Mouse (Mus musculus) neural tube, embryonic 11.5 days (tissue): Measurements from ENCODE around the gene Nagpa. TPM values are rescaled to one million over a fixed set of nuclear protein-coding genes. Genes with fewer than 3 reads are reported as not detected.

Experiments used
- ATAC-seq: fragments of 200-750 bp; cut with Nextera tagmentation; 2 replicates; pipeline ENCODE4 v1.8.0; 2017; ENCODE audit warnings: moderate number of reproducible peaks, mild to moderate bottlenecking, moderate TSS enrichment, moderate library complexity; ENCODE audit not compliant: insufficient read depth, low FRiP score, low TSS enrichment
- DNase-seq: peaks from one replicate; pipeline ENCODE4 v3.0.0-alpha.2; 2015; ENCODE audit warnings: low spot score
- H3K27ac ChIP-seq: fragments of 300-500 bp; sonication (generic); 2 replicates; pipeline ENCODE4 v1.5.1; 2014; ENCODE audit warnings: low read depth, mild to moderate bottlenecking, low read length
- H3K27me3 ChIP-seq: fragments of 300-500 bp; sonication (generic); 2 replicates; pipeline ENCODE4 v1.6.1; 2014; ENCODE audit warnings: mild to moderate bottlenecking, low read length, mixed read lengths; ENCODE audit not compliant: control insufficient read depth, insufficient read depth
- H3K36me3 ChIP-seq: fragments of 300-500 bp; sonication (generic); 2 replicates; pipeline ENCODE4 v1.6.1; 2014; ENCODE audit warnings: mild to moderate bottlenecking, low read length, moderate library complexity, mixed read lengths; ENCODE audit not compliant: control insufficient read depth, insufficient read depth
- H3K4me1 ChIP-seq: fragments of 300-500 bp; sonication (generic); 2 replicates; pipeline ENCODE4 v1.6.1; 2014; ENCODE audit warnings: low read length, mixed read lengths; ENCODE audit not compliant: control insufficient read depth, insufficient read depth
- H3K4me2 ChIP-seq: fragments of 300-500 bp; sonication (generic); 2 replicates; pipeline ENCODE4 v1.6.1; 2014; ENCODE audit warnings: low read depth, mild to moderate bottlenecking, moderate library complexity
- H3K4me3 ChIP-seq: fragments of 300-500 bp; sonication (generic); 2 replicates; pipeline ENCODE4 v1.5.1; 2014; ENCODE audit warnings: low read depth, low read length
- H3K9ac ChIP-seq: fragments of 300-500 bp; sonication (generic); 2 replicates; pipeline ENCODE4 v1.6.1; 2014; ENCODE audit warnings: mild to moderate bottlenecking, low read length
- H3K9me3 ChIP-seq: fragments of 300-500 bp; sonication (generic); 2 replicates; pipeline ENCODE4 v1.6.1; 2016; ENCODE audit warnings: low read length; ENCODE audit not compliant: control insufficient read depth
- WGBS: fragments of 180-500 bp; shearing (Covaris S2); extraction: QIAGEN DNeasy Blood & Tissue Kit; methylation state at CpG from one replicate; pipeline ENCODE4 v1.1.7; 2014; 5-methylcytosine and 5-hydroxymethylcytosine counted together
- microRNA-seq: library from miRNA; unstranded; fragments of <30 nt; microRNA quantifications from one replicate; pipeline ENCODE4, GENCODE M21; 2016
- polyA plus RNA-seq: library from polyadenylated mRNA; unstranded; fragments of >200 nt; fragmentation: Nextera tagmentation; extraction: Ambion mirVana; gene quantifications from 2 replicates; pipeline ENCODE4 v1.2.1, GENCODE M21; 2014

Gene Nagpa
- polyA plus RNA-seq, 1 experiment from 2014 or later, result 16.9 TPM

DNA sequence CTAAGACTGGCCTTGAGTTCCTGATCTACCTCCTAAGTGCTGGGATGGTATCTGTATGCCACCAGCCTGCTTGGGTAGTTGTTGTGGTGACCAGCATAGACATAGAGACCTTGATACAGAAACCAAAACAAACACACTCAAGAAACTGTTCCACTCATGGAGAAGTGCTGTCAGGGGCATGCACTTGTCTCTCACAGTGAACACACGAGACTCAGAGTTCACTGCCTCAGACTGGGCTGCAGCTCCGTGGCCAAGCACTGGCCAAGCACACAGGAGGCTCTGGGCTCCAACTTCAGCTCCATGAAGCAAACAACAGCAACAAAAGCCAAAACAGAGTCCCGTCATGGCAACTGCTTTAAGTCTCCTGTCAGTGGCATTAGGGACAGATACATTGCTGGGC is 48.8 kb downstream of the Nagpa start:
- Histone ChIP-seq H3K36me3 (no peaks in the 10 kb centered on the region), H3K27me3 (no peaks in the 10 kb centered on the region), H3K4me2 (no peak overlapping the region), H3K4me1 (no peaks in the 10 kb centered on the region), H3K9ac (no peak overlapping the region), H3K9me3 (no peaks in the 10 kb centered on the region), H3K27ac (no peak overlapping the region), H3K4me3 (no peak overlapping the region)
- WGBS, result 70% methylated on average over 3 of the region's 3 CpGs
- ATAC-seq (no peak), DNase-seq (no peak)

DNA sequence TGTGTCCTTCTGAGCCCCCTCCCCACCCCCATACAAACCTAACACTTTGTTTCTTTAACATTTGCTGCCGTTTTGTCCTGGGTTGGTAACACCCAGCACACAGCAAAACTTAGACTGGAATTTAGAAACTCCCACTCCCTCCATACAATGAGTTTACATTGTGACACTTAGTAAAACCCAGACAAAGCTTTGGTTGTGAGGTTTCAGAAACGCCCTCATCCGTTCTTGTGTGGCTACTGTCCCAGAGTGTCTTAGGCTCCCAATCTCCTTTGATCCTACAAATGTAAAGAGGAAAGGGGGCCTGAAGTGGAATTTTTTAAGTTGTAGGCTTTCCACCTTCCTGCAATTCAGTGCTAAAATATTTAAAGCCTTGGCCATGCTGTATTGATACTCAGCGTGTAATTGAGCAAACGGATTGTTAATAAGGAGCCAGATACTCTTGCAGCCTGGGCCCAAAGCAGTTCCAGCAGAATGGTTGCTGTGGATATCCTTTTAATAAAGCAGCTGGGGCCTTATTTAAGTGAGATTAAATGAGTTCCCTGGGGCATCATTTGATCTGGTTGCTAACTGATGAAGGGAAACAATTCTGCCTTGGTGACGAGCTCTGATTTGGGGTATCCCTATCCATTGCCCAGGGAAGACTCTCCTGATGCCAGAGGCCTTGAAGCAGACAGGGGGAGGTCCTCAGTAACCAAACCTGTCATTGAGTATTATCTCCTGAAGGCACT is 50.3 kb downstream of the Nagpa start:
- Histone ChIP-seq H3K9ac (no peak overlapping the region), H3K27me3 (no peaks in the 10 kb centered on the region), H3K4me2 (no peak overlapping the region), H3K9me3 (no peaks in the 10 kb centered on the region), H3K27ac (0 out of 2 replicates have a peak overlapping the region, but pooled peaks have one; percentile 47), H3K4me1 (no peaks in the 10 kb centered on the region), H3K4me3 (no peak overlapping the region), H3K36me3 (no peaks in the 10 kb centered on the region)
- DNase-seq (no peak), ATAC-seq (peak; percentile 38; the same call in 1 of the 2 replicates)
- 52% methylated on average over 6 of the region's 6 CpGs for whole genome bisulfite sequencing

DNA sequence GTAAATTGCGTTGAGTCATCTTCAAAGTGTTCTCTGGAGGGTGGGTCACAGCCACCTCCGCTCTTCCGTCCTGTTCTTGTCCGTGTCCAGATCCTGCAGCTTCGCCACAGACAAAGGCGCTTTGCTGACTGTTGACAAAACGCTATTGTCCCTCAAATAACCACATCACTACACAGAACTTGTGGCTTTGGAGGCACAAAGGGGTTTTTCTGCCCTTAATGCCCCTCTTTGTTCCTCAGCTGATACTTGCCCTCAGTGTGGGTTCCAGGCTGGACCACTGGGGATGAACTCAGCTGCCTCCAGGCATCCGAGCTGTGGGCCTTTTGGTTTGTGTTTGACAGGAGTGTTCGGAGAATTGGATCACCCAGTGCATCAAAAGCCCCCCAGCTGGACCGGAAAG is 53.3 kb downstream of the Nagpa start:
- Histone ChIP-seq H3K27ac (no peak overlapping the region), H3K4me2 (no peak overlapping the region), H3K4me3 (no peak overlapping the region), H3K27me3 (peaks cover 3% of the 10 kb centered on the region; the same call in 1 of the 2 replicates), H3K36me3 (no peaks in the 10 kb centered on the region), H3K9me3 (no peaks in the 10 kb centered on the region), H3K9ac (no peak overlapping the region), H3K4me1 (0 out of 2 replicates have a peak, but pooled peaks cover 4% of the 10 kb centered on the region)
- 62% methylated on average over 10 of the region's 10 CpGs for WGBS
- ATAC-seq (no peak), DNase-seq (no peak)

DNA sequence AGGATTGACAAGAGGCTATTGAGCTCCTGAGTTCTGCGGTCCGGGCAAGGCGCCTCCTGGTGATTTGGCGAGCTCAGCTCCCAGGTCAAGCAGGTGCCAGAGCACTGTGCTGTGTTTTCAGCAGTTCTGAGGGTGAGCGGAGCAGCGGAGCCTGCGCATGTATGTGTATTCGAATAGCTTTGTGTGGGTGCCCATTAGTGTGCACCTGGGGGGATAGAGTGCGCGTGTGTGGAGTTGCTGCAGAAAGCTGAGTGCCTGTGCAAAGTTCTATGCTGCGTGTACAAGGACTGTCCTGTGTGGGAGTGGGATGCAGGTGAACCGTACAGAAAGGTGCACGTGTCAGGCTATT is 56.8 kb downstream of the Nagpa start, which contains the start of gene Sec14l5:
Gene Sec14l5 (plus strand): TSS at position 73 of the 349 bp plus-strand sequence.
- H3K9ac ChIP-seq, result peak within 1 kb of the TSS; percentile 57

DNA sequence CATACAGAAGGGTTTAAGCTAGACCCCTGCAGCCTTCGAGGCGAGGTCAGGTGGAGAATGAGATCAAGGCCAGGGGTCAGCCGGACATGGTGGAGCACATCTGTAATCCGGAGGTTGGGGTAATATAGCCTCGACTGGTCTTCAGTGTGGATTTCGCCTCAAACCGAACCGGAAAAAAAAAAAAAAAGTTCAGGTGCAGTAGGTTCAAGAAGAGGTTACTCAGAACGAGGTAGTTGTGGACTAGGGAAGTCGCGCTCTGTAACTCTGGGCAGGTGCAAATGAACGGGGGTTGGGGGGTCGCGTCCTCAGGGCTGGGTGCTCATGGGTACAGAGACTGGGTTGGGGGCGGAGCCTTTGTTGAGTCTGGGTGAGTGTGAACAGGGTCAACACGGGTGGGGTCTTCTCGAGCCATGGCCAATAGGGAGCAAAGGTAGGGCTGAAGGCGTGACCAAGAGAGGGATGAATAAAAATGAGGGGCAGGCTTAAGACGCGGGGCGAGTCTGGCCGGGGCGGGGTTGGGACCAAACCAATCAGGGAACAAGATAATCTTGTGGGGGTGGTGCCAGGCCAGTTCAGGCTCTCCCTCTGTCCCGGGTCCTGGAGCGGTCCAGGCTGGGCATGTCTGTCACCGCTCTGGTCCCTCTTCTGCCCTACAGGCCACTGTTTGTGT is 57.3 kb downstream of the Nagpa start:
- ATAC-seq, result peak; percentile 91

More for the DNA sequence above, 56.8 kb downstream of the Nagpa start, which contains the start of gene Sec14l5:
- no peaks in the 10 kb centered on the region for H3K9me3 ChIP-seq
- no peak for DNase-seq
- no peaks in the 10 kb centered on the region for H3K36me3 ChIP-seq
- H3K4me2 ChIP-seq, result peak within 1 kb of the TSS; percentile 54
- no peak within 1 kb of the TSS for H3K27ac ChIP-seq
- peaks cover 3% of the 10 kb centered on the region; the same call in 1 of the 2 replicates for H3K27me3 ChIP-seq
- H3K4me3 ChIP-seq, result peak within 1 kb of the TSS; percentile 31
- 0 out of 2 replicates have a peak, but pooled peaks cover 4% of the 10 kb centered on the region for H3K4me1 ChIP-seq
- peak; percentile 12; the same call in 1 of the 2 replicates for ATAC-seq
- WGBS, result 20% methylated on average over 13 of the region's 13 CpGs

DNA sequence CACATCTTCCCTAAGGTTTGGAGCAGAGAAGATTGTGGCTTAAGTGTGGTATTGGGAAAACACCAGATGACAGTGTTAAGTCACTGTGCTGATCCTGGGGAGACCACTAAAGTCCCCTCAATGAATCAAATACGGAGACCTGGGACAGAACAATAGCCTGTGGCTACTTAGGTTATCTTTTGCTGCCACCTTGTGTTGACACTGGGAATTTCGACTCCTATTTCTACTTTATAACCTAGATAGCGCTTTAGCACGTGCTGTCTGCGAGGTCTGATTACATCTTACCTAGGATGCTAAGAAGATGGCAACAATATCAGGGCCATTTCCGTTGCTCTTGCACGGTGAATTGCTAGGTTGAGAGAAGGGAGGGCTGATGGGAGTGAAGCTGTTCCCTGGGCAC is 58.2 kb downstream of the Nagpa start:
- H3K36me3 ChIP-seq, result no peaks in the 10 kb centered on the region
- no peak overlapping the region for H3K27ac ChIP-seq
- DNase-seq (peak; percentile 82), ATAC-seq (peak; percentile 41)
- no peak overlapping the region for H3K9ac ChIP-seq
- H3K4me1 ChIP-seq, result 0 out of 2 replicates have a peak, but pooled peaks cover 4% of the 10 kb centered on the region
- no peak overlapping the region for H3K4me3 ChIP-seq
- H3K9me3 ChIP-seq, result no peaks in the 10 kb centered on the region
- WGBS, result 0% methylated on average over 7 of the region's 7 CpGs
- H3K27me3 ChIP-seq, result peaks cover 3% of the 10 kb centered on the region; the same call in 1 of the 2 replicates
- no peak overlapping the region for H3K4me2 ChIP-seq

More for the DNA sequence above, 57.3 kb downstream of the Nagpa start:
- Histone ChIP-seq H3K27ac (no peak overlapping the region), H3K27me3 (peaks cover 3% of the 10 kb centered on the region; the same call in 1 of the 2 replicates), H3K9me3 (no peaks in the 10 kb centered on the region), H3K4me1 (0 out of 2 replicates have a peak, but pooled peaks cover 4% of the 10 kb centered on the region), H3K9ac (peak overlapping the region; percentile 57), H3K4me3 (peak overlapping the region; percentile 31), H3K36me3 (no peaks in the 10 kb centered on the region), H3K4me2 (peak overlapping the region; percentile 54)
- WGBS, result under 1% methylated on average over 26 of the region's 26 CpGs
- DNase-seq, result peak; percentile 82

Small RNAs within 50 kb of the gene (microRNA-seq; reads per million reads assigned to microRNA genes)
- gene Gm23689, result not detected
- not detected for gene Gm26095
- not detected for gene Mir6364

Other genes with a start within 250 kb of the Nagpa start
- 42.4 and 44.9 TPM in 2 replicates for gene Anks3, start 239.8 kb downstream of the Nagpa start, polyA plus RNA-seq
- not detected in 2 replicates for gene Sept12, start 206.2 kb downstream of the Nagpa start, polyA plus RNA-seq
- 1.4 TPM in 1 of 2 replicates, not detected in the other for gene Smim22, start 196.7 kb downstream of the Nagpa start, polyA plus RNA-seq
- 83.0 and 88.0 TPM in 2 replicates for gene Rogdi, start 190.5 kb downstream of the Nagpa start, polyA plus RNA-seq
- 178 and 199 TPM in 2 replicates for gene Glyr1, start 154.1 kb downstream of the Nagpa start, polyA plus RNA-seq
- 22.6 and 24.5 TPM in 2 replicates for gene Ubn1, start 154.0 kb downstream of the Nagpa start, polyA plus RNA-seq
- gene Ppl, start 71.6 kb downstream of the Nagpa start, polyA plus RNA-seq, result 1.1 TPM in 2 replicates
- gene Sec14l5, start 56.9 kb downstream of the Nagpa start, polyA plus RNA-seq, result 0.58 and 0.81 TPM in 2 replicates
- 5.2 and 6.5 TPM in 2 replicates for gene AU021092, start 18.3 kb upstream of the Nagpa start, polyA plus RNA-seq
- gene Alg1, start 29.6 kb upstream of the Nagpa start, polyA plus RNA-seq, result 26.1 and 26.9 TPM in 2 replicates
- gene Eef2kmt, start 52.0 kb upstream of the Nagpa start, polyA plus RNA-seq, result 10.6 and 15.2 TPM in 2 replicates